Mouse (Mus musculus) cerebellum, adult 11-12 months (tissue): ENCODE data around the gene Rpl13a.
"Not testable (repeated sequence)": the region's sequence is repeated elsewhere in the genome, so short reads cannot be mapped to it uniquely, and the experiment has no call there.

Experiments
- DNase-seq: peaks from one replicate; pipeline ENCODE4 v3.0.0; 2022

The Rpl13a gene

DNA sequence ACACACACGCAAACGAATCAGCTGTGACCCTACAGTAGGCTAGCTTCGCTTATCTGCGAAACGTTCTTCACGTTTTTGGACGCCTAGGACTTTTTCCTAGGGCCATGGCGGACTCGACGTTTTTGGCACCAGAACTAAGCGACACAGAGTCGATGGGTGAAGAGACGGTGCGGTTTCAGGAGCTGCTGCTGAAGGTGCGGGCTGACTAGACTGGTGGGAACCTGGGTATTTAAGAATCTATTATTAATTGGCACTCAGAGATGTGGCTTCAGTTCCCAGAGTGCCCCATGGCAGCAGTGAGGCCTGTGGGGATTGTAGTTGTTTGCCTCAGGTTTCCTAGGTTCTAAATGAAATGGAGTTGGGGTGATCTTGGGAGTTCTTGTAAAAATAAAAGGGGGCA is 27.6 kb upstream of the Rpl13a start:
- DNase-seq = peak; percentile 48

DNA sequence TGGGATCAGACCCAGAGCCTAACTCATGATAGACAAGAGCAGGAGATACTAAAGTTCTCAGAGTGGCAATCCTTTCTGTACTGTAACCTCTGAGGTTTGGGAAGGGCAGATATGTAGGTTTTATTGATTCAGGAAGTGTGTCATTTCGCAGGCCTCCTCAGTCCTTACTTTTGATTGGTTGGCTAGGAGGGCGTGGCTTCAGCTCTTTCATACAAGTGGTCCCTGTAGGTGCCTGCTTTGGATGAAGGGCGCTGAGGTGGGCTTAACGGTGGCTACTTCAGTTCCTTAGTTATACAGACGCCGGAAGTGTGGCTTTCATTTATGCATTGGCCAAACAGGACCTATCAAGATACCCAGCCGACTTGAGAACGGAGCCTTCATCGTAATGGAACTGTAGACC is 27.0 kb upstream of the Rpl13a start:
- peak; percentile 54 for DNase-seq

DNA sequence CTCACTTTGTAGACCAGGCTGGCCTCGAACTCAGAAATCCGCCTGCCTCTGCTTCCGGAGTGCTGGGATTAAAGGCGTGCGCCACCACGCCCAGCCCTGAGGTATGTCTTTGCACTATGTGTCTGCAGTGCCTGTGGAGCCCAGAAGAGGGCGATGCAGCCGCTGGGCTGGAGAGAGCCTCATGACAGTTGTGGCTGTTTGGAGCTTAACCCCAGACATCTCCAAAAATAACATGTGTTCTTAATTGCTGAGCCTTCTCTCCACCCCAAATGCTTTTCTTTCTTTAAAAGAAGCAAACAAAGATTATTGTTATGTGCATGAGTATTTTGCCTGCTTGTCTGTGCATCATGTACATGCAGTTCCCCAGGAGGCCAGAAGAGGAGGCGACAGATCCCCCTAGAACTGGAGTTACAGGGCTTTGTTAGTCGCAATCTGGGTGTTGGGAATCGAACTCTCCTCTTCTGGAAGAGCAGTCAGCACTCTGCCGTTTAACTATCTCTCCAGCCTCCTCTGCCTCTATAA is 26.5 kb upstream of the Rpl13a start:
- peak; percentile 78 for DNase-seq

DNA sequence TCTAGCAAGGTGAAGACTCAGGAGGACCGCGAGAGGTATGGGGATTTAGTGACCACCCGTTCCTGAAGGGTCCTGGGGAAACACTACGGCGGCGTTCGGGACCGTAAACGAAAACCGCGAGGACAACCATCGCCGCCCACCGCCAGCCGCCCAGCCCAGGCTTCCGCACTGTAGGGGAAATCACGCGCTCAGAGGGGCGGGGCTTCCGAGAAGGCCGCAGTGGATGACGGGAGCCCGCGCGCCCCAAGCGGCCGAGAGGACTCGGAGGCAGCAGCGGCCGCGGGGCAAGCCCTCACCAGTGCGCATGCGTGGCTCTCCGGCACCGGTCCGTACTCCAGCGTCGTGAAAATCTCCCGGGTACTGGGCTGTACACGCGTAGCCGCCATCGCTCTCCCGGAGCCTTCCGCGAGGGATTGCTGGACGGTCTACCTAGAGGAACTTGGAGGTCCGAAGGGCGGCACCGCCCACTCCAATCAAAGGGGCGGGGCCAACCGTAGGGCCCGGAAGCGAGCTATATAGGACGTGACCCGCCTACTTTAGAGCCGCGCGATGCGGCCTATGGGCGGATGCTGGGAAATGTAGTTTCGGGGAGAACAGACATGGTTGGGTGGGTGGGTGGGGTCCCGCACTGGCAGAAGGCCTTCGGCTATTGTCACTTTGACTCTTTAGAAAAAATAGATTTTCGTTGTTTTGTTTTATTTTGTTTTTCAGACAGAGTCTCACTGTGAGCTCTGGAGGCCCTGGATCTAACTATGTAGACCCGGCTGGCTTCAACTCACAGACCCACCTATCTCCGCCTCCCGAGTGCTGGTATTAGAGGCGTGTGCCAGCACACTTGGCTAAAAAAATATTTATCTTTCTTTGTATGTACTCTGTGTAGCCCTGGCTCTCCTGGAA is 25.8 kb upstream of the Rpl13a start, which contains the start of the genes Pih1d1 and Aldh16a1:
Pih1d1 (plus strand) TSS at position 208 of the 897 bp plus-strand sequence.
Aldh16a1 (minus strand) TSS at position 489 of the 897 bp plus-strand sequence.
- DNase-seq = peak; percentile 97

DNA sequence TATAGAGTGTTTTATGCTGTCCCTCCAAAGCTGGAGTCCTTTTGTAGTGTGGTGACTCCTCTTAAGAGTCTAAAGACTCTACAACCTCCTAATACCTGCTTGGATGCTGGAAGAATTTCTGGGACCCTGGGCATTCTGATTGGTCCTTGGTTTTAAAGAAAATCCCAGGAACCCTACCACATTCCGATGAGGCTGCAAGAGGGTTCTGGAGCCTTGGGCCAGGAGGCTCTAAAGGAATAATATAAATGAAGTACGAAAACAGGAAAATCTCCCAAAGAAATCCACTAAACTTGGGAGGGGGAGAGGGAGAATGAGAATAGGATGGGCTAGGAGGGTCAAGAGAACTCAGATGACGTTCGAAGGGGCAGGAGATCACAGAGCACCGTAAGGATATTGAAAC is 25.0 kb upstream of the Rpl13a start:
- no peak for DNase-seq

DNA sequence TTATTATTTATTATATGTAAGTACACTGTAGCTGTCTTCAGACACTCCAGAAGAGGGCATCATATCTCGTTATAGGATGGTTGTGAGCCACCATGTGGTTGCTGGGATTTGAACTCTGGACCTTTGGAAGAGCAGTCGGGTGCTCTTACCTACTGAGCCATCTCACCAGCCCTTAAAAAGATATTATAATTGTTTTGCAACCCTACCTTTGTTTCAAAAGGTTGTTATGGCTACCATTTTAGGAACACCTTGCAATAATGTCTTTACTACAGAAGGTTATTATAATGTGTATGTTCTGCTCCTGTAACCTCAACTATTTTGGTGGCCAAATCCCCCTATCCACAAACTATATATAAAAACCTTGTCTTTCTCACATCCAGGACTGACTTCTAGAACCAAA is 24.5 kb upstream of the Rpl13a start:
- not testable (repeated sequence) for DNase-seq

DNA sequence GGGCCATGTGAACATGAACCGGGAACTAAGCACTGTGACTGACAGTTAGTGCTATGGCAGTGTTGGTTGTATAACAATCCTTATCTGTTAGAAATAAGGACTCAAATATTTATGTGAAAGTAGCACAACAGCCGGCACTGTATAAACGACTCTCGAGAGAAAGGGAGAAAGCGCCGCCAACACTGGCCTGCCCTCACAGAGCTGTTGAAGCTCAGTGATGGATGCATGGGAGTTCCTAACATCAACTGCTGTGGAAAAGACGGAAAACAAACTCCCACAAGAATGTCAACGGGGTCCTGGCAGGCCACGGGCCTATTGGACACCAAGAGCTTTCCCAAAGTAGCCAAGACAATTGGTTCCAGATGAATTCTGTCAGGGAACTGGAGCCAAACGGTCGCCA is 22.7 kb upstream of the Rpl13a start:
- no peak for DNase-seq

DNA sequence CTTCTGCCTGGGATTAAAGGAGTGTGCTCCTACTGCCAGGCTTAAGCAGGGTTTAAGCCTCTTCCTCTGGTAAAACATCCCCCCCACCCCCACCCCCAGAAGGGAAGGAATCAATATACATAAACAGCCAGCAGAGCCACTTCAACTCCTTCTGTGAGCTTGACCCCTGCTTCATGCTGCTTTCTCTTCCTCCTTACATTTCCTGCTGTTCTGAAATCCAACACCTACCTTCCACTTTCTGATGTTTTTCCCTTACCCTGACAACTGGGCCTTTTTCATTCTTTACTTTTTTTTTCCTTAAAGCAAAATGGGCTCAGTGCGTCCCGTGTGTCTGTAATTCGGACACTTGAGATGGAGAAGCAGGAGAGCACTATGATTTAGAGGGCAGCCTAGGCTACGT is 21.8 kb upstream of the Rpl13a start:
- no peak for DNase-seq

DNA sequence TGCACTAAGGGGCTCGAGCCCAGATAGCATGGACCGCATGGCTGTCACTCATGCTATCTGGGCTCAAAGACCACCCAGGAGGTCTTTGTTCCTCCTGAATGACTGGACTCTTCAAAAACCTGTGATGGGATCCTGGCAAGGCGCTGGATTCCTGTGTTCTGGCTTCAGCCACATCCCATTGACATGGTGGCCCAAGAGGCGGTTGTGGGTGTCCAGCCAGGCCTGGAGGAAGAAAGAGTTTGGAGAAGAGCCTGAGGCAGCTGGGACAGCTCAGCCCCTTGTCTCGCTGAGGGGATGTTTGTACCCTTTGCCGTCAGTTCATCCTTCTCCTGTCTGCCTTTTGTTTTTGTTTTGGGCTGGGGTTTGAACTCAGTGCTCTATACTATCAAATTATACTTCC is 21.0 kb upstream of the Rpl13a start:
- no peak for DNase-seq

DNA sequence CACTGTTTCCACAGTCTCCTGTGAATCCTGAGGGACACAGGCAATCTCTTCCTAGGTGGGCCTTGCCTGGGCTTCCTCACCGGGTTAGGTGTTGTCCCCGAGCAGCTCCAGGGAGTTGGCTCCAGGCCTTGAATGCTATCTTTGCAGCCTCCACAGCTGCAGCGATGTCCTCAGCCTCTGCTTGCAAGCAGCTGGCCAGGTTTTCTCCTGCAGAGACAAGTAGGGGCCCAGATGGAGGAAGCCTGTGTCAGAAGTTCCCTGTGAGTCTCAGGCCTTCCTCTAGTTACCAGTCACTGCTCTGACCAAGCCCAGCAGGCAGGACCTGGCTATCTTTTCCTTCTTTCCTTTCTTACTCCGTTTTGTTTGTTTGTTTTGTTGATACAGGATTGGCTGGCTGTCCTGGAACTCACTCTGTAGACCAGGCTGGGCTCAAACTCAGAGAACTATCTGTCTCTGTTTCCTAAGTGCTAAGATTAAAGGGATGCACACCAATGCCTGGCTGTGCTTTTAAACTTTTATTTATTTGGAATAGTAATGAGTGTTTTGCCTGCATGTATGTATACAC is 20.1 kb upstream of the Rpl13a start:
- DNase-seq = no peak

DNA sequence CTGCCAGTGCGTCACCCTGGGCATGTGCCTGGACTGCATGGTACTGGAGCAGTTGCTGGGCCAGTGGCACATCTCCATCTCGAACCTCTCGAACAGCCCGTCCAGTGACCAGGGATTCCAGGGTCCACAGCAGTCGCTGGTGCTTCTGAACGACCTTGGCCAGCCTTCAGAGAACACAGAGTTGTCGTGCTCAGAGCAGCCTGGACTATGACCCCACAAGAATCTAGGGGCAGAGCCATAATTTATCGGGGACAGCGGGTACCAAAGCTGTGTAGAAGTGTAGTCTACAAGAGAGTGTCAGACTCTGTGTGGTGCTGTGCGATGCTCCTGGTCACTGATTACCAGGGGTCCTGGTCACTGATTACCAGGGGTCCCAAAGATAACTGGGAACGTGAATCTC is 19.3 kb upstream of the Rpl13a start:
- no peak for DNase-seq

DNA sequence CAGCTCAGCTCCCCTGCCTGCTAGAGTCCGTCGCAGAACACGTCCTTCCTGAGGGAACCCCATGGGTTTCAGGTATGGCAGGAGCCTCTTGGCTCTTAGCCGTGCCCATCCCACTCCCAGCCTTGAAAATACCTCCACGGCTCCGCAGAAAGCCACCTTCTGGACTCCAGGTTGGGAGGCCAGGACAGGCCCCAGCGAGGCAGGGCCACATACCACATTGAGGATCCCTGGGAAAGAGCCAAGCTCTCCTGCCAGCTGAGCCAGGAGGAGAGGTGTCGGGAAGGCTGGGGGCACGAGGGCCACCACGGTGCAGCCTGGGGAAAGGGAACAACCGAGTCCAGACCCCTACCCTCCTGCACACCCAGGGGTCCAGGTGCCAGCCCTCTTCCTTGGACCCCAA is 18.7 kb upstream of the Rpl13a start:
- DNase-seq = no peak

DNA sequence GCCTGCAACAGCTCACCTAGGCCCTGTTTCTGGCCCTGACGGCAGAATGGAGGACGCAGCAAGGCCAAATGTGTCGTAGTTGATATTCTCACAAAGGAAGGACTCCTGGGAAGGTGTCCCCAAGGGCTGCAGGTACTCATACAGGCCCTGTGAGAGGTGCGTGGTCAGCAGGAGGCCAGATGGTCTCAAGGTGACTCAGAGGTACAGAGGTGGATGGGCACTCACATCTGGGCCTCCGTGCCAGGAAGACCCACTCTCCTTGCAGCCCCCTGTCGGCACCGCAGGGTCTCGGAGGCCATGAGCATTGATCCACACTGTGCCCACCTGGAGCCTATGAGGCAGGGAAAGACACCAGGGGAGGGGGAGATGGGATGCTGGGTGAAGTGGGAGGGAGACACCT is 16.9 kb upstream of the Rpl13a start:
- no peak for DNase-seq

DNA sequence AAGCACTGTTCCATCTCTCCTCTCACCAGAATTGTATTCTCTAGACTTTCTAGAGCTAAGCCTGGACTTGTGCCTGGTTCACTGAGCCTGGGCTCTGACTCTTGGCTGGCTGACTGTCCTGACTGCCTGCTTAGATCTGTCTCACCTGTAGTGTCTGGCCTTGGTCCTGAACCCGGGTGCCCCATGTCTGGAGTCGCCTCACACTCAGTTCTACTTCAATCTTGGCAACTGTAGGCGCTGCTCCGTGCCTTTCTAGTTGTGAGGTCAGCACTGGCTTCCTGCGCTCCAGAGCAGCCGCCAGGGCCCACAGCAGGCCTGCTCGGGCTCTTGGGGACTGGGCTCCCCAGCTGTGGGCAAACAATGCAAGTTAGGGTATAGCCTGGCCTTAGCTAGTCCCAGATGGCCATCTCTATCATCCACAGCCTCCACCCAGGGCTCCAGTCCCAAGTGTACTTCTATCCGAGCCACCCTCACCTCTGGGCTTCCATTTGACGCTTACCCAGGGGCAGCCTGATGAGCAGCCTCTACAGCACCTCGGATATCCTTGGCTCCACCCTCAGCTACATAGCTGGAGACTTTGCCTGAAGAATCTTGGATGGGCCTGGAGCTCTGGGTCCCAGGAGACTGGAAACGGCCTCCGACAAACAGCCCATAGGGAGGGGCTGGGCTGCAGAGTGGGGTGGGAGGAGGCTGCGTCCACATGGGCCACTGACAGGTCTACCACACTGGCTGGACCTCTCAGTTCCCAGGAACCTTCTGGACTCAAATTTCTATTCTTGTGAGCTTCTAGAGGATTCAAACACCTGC is 16.0 kb upstream of the Rpl13a start:
- DNase-seq = no peak

DNA sequence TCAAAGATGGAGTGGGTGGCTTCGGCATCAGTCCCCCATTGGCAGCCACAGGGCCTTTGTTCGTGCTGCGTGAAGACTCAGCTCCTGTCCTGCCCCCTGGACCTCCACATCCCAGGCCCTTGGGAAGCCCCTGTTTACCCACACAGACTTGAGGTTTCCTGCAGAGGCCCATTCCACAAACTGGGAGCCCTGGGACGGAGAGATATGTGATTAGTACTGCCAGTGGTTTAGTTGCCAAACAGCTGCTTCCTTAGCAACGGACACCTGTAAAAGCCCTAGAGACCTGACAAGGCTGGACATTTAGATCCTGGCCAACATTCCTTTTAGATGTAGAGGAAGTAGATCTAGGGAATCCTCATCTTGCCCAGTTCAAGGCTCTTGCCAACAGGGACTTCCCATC is 13.4 kb upstream of the Rpl13a start:
- peak; percentile 9 for DNase-seq

DNA sequence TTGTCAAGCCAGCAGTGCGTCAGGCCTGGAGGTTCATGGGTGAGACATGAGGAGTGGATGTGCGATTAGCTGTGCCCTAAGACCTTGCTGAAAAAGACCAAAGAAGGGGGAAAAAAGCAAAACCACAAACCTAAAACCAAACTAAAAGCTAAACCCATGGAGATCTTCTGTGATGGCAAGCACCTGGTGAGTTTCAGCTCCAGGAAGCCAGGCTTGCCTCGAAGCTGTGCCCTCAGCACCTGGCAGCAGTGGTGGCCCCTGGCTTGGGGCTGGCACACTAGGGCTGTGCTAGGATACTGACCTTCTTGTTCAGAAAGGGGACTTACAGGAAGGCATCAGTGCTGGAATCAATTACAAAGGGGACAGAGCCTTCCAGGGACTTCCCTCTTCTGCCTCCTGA is 12.8 kb upstream of the Rpl13a start:
- no peak for DNase-seq

DNA sequence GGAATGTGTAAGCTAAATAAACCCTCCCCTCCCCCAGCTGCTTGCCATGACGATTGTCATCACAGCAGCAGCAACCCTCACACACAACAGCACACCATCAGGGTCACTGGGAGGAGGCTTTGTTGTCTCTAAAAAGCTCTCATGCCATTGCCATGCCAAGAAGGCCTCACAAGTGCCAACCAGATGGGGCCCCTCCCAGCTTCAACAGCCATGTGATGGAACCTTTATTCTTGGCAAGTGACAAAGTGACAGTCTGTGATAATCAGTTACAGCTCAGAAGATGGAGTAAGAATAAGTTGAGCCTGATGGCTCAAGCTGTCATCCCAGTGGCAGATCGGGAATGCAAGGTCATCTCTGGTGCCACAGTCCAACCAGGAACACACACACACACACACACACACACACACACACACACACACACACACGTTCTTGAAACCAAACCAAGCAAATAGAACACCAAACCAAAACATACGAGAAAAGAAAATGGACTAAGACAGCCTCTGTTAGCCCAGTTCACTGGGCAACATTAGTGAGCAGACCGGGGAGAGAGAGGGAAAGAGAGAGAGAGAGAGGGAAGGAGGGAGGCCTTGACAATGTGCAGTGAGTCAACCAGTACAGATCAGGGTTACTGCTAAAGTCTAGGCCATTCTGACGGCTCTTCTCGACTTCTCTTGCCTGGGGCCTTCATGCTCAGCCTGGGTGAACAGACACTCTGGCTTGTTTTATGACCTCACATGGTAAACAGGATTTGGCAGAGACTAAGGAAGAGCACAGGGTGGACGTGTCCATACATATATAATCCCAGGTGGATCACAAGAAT is 11.6 kb upstream of the Rpl13a start:
- no peak for DNase-seq

DNA sequence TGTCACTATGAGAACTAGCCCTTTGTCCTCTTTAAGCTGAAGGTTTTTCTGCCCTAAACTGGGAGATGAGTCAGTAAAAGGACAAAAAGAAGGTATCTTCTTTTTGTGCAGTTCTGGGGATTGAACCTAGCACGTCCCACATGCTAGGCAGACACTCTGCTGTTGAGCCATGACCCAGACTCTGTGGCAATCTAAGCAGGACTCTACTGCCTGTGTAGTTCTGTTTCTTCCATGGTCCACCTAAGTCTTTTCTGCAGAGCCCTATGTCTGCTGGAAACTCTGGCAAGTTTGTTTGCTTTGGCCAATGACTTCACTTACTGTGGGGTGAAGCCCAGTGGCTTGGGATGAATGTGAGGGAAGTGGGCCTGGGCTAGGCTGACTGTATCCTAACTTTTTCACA is 9.8 kb upstream of the Rpl13a start:
- no peak for DNase-seq

DNA sequence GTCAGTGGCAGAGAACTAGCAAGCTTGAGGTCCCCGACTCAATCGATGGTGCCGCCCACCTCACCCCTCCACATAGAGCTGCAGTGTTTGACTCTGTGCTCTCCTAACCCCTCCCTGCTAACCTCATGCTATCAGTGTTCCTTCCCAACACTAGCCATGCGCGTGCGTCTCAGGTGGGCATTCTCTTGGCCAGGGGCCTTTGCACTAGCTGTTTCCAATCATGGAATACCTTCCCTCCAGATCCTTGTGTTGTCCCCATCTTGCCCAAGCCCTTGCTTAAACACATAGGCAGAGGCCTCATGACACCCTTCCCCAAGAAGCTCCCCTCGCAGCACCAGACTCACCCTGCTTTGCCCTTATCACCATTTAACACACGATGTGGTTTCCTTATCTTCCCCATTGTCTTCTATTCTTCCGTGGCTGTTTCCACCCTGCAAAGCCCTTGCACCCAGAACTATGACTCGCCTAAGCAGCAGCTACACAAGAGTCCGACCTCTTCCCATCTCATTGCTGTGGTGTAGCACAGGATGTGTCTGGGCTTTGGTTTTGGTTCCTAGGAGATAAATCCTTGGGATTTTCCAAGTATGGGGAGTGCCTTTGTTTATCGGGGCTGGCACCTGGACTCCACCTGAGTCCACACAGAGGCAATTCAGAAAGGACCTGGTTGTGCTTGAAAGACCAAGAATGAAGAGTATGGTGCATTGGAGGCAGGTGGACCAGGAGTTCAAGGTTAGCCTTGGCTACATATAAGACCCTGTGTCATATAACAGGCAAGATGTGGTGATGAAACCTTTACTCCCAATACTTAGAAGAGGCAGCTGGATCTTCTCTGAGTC is 8.8 kb upstream of the Rpl13a start:
- peak; percentile 32 for DNase-seq

DNA sequence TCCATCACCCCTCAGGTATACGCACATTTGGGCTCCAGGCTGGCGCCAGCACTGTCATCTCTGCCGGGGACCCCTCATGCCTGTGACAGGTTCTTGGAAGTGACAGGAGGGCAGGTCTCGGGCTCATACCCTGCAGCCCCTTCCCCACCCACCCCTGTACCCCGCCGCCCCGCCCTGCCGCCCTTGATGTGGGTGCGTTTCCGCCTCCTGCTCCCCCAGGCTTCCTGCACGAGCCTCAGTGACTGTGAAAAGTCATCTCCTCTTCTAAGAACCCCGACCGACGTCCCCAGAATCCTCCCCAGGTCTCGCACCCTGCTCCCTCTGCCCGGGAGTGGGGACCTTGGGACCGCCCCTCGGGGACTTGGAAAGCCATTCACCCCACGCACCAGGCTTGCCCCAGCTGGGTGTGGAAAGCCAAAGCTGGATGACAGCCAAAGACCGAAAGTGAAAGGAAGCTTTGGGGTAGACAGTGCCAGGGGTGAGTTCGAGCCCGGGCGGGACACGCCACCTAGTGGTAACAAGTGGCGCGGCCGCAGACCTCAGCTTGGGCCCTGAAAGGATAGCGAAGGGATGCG is 7.5 kb upstream of the Rpl13a start, which contains the start of the genes Gm45713 and Flt3l:
Gm45713 (minus strand) TSS at position 239 of the 575 bp plus-strand sequence.
Flt3l (minus strand) TSS at position 440 of the 575 bp plus-strand sequence.
- peak; percentile 89 for DNase-seq

DNA sequence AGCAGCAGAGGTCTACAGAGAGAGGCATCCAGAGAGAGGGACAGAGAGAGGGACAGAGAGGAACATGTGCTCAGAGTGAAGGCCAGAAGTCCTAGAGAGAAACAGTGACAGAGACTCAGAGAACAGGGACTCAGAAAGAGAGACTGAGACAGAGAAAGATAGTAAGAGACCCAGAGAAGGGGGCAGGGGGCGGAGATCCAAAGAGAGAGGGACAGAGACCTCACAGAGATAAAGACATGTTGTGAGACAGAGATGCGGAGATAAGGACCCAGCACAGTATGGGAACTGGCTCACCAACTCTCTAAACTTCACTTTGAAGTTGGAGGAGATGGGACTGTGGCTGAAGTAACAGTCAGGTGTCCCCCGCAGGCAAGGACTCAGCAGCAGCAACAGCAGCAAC is 6.8 kb upstream of the Rpl13a start:
- no peak for DNase-seq
